Mouse (Mus musculus) liver, adult (tissue): Measurements from ENCODE around the gene Cyld.

Experiments used
- GATA4 ChIP-seq: IDR thresholded peaks from 2 replicates; pipeline ENCODE4 v1.6.1; 2014; ENCODE audit warnings: mild to moderate bottlenecking, low read length; ENCODE audit not compliant: insufficient replicate concordance

Cyld gene

GRCm38 (mm10) chr8:88702816-88703215, 6.0 kb downstream of the Cyld start:
- TF ChIP-seq GATA4 = no peak

DNA sequence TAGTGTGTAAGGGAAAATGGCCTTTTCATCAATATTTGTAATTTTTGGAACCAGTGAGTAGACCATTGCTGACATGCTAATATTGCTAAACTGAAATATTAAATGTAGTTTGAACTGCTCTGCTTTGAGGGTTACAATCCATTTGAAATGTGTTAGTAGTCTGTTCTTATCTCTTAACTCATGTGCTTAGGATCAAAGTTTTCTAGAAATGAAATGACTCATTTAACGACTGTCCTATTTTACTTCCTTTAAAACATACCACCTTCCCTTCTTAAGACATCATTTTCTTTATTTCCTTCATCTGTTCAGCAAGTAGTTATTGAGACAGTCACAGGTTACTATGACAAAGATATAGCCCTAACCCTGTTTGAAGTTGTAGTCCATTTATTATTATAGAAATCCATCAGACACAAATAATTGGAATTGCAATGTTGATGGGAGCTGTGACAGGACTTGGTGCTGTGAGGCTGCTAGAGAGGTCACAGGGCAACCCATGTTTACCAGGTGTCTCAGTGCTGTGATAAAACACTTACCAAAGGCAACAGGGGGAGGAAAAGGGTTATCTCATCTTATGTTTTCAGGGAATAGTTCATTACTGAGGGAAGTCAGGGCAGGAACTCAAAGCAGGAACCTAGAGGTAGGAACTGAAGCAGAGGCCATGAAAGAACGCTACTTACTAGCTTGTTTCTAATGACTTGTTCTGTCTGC, 26.6 kb downstream of the Cyld start:
- TF ChIP-seq GATA4 = no peak

- TF ChIP-seq GATA4 = no peak
Observed at GRCm38 (mm10) chr8:88755175-88755791, 58.5 kb downstream of the Cyld start.

DNA sequence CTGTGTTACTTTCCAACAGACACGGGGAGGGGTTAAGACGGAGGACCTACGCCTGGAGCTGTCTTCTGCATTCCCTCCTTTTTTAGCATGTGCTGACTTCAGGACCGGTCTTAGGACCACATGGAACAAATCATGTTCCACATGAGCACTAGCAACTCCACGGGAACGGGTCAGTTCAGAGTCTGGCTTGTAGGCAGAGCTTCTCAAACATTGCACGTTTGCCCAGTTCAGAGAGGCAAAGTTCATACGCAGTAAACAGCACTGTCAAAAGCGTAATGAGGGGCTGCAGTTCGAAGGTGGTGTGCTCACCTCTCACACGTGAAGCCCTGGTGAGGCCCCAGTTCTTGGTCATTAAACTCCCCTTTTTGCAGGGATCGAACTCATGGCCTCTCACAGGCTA, 65.2 kb downstream of the Cyld start:
- TF ChIP-seq GATA4 = no peak

DNA sequence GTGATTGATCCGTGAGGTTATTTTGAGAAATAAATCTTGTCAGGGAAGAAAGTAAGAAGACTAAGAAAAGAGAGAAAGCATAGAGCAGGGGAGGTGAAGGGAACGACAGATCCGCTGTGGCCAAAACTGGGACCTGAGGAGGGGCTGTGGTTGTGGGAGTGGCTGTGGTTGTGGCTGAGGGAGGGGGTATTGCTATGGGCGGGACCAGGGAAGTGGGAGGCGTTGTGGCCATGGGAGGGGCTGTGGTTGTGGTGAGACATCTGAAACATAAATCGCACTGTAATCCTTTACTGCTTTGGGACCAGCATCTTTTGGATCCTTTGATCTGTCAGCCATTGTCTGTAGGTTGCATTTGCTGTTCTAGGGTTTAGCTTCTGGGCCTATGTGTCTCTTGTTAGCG, 74.4 kb downstream of the Cyld start:
- TF ChIP-seq GATA4 = no peak

GRCm38 (mm10) chr8:88774593-88775297, 77.9 kb downstream of the Cyld start:
- TF ChIP-seq GATA4 = no peak

DNA sequence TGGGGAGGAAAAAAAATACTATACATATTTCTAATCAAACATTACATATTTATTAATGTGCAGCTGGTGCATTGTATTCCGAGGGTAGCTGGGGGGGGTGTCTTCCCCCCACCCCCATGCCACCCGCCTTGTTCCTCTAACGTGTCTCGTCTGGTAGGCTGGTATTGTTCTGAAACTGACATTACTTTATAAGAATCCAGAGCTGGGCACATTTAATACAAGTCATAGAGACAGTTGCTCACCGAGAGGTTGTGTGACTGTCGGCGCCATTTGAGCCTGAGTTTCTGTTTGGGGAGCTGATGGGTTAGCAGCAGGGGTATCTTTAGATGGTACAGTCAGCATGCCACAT, 78.4 kb downstream of the Cyld start:
- TF ChIP-seq GATA4 = no peak

DNA sequence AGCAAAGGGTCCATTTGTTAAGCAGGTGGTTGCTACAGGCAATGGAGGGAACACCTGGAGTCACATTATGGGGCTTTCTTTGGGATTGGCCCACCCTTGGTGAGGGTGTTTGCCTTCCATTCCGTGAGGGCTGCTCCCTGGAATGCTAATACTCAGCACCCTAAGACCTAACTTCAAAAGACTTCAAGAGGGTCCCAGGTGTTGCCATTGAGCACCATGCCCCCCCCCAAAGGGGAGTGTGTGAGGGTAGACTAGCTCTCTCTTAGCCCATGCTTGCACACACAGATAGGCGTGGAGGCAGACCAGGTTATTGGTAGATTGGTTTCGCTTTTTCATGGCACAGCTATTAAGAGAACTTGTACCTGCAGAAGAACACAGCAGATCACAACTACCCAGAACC, 83.3 kb downstream of the Cyld start:
- no peak for TF ChIP-seq GATA4

DNA sequence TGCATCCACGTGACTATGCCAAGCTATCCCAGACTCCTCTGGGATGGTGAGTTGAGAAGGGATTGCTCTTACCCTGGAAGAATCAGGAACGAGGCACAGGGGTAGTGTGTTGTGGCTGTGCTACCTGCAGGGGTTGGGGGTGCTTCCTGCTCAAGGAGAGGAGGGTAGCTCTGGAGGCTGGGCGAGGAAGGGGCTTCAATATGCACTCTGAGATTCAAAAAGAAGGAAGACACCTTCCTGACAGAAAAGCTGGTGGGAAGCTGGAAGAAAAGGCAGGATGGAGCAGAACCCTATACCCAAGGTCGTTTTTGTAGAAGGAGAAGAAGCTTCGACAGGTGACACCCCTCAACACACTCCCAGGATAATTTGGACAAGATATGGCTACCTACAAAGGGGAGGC, 84.5 kb downstream of the Cyld start:
- TF ChIP-seq GATA4 = no peak

- TF ChIP-seq GATA4 = no peak
Observed at GRCm38 (mm10) chr8:88783722-88784121, 86.9 kb downstream of the Cyld start.

GRCm38 (mm10) chr8:88792691-88793323, 96.0 kb downstream of the Cyld start:
- TF ChIP-seq GATA4 = no peak

DNA sequence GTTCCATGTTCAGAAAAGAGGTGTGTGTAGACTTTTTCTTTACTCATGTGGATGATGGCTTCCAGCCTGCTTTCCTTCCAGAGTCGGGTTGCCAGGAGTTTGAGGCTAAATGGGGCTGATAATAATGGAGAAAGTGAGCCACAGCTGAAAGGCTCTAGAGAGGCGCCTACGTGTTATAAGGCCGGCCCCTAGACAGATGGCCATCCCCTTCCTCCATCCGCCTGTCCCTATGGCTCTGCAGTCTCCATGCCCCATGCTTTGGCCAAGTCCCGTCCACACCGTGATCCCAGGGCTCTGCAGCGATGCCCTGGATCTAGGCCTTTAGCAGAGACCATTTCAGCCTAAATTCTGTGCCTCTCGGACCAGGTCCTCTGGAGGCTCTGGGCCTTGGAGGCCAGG, 96.5 kb downstream of the Cyld start:
- no peak for TF ChIP-seq GATA4

DNA sequence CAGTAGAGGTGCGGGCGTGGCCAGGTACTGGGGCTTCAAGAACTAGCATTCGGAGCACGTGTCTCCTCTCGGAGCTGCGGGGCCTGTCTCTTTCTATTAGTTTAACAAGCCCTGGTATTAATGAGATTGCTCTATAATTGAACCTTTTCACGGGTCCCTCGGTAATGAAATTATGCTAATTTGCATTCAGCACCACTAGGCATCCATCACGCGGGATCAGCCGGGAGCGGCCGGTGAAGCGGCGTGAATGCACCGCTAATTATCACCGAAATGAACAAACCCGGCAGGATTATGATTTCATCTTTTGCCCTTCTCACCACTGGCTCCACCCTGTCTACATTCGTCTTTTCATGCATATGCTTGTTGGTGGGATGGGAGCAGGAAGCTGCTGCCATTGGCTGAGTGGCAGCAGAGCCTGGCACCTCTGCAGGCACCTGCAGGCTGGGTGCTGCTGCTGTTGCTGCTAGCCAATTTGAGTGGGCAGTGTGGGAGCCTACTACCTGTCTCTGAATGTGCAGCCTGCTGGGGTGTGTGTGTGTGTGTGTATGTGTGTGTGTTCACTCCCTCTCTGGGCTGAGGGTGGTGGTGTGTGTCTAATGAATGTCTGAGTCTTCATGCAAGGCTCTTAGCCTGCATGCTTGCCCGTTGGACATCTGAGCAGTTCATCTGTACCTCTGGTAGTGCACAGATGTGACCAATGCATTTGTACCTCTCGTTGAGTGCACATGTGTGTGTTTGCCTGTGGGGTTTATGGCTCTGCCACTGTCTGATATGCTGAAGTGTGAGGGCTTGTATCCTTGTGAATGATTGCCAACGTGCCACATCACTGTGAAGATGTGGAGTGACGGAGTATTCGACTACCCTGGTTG, 97.2 kb downstream of the Cyld start:
- TF ChIP-seq GATA4 = no peak

- no peak for TF ChIP-seq GATA4
Observed at GRCm38 (mm10) chr8:88794615-88794907, 97.7 kb downstream of the Cyld start.

- no peak for TF ChIP-seq GATA4
Observed at GRCm38 (mm10) chr8:88795896-88796295, 99.1 kb downstream of the Cyld start.

DNA sequence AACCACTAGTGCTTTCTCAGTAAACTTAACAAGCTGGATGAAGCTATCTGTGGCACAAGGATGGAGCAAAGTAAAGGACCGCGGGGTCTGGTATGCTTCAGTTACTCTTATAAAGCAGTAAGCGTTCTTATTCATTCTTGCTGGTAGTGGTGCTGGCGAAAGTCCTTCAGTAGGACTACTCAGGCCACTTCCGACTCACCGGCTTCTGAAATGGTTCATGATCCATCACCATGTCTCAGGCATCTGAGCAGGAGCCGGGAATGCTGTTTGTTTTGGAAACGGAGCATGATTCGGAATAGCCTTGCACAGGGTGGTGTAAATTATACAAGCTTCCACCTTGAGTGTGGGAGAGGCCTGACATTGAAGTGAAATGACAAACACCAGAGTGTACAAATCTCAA, 99.8 kb downstream of the Cyld start:
- no peak for TF ChIP-seq GATA4
